Mouse (Mus musculus): ENCODE measurements around the gene Cryga. TPM values are rescaled to one million over a fixed set of nuclear protein-coding genes. Genes with fewer than 3 reads are reported as not detected.

Cryga gene
- polyA plus RNA-seq (2016; fragmentation: Nextera tagmentation; extraction: Ambion mirVana), result 33.2 and 41.0 TPM in 2 replicates

DNA sequence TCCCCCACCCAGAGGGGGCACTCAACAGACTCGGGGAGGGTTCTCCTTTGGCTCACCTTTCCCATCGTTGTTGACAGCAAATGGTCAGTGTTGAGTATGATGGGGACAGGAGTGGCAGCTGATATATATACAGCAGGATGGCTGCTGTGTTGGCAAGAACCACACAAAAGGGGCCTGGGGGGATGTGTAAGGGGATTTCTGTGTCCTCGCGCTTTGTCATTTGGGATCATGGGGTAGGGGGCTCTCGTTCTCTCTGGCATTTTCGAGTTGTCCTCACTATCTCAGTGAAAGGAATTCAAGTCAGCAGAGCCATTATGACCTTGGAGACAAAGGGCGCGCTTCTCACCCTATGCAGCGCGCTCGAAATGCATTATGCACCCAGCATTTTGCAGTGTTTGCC lies at the start of gene Cryga:
Cryga (minus strand) TSS at position 101 of the 400 bp plus-strand sequence.
- Histone ChIP-seq H3K27ac (no peak within 1 kb of the TSS), H3K4me2 (replicated peaks) (no peak within 1 kb of the TSS), H3K4me3 (no peak within 1 kb of the TSS), H3K9me3 (no peaks in the 10 kb centered on the region), H3K4me1 (no peaks in the 10 kb centered on the region), H3K9ac (no peak within 1 kb of the TSS), H3K36me3 (no peaks in the 10 kb centered on the region), H3K27me3 (no peaks in the 10 kb centered on the region)
- WGBS, result 88% methylated on average over 11 of the region's 11 CpGs
- no peak for ATAC-seq (ENCODE audit: insufficient number of reproducible peaks, insufficient read depth, low FRiP score, low TSS enrichment)

DNA sequence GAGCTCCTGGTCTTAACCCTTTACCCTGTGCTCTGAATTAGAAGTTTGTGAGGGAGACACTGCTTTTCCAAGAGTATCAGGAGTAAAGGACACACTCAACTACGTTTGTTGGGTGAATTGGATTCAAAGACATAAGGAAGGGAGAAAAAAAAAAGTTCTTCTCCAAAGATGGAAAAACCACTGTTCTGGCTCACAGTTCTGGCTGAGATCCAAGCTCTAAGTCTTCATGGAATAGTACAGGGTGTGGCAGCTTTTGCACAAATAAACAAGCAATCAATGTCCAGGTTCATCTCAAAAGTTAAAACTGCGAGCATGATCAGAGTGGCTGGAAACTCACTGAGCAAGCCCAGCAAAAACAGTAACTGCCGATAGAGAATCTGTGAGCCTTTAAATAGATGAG lies 44.8 kb upstream of the Cryga start:
- WGBS, result 79% methylated on average over 3 of the region's 3 CpGs
- H3K9ac ChIP-seq, result no peak overlapping the region
- no peak for ATAC-seq (ENCODE audit: insufficient number of reproducible peaks, insufficient read depth, low FRiP score, low TSS enrichment)

DNA sequence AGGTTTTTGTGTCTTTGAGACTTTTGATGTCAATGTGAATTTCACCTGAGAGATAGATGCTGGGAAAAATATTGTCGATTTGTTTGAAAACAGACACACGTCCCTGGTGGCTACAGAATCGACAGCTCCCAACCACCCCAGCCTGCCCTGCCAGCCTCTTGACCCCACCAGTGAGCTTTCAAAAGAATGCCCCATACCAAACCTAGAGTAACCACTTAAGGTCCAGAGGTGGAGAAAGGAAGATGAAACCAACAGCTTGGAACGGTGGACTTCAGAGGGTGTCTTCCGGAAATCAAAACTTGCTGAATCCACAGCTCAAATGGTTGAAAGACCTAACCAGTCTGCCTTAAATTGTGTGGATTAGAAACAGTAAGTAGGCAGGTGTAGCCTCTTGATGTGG lies 44.2 kb upstream of the Cryga start:
- WGBS, result 93% methylated on average over 5 of the region's 5 CpGs
- no peak overlapping the region for H3K27ac ChIP-seq
- no peaks in the 10 kb centered on the region for H3K27me3 ChIP-seq
- H3K36me3 ChIP-seq, result no peaks in the 10 kb centered on the region
- no peaks in the 10 kb centered on the region for H3K4me1 ChIP-seq
- H3K4me3 ChIP-seq, result no peak overlapping the region
- ATAC-seq (ENCODE audit: insufficient number of reproducible peaks, insufficient read depth, low FRiP score, low TSS enrichment), result no peak
- no peak overlapping the region for H3K4me2 ChIP-seq (replicated peaks)
- no peaks in the 10 kb centered on the region for H3K9me3 ChIP-seq
- no peak overlapping the region for H3K9ac ChIP-seq

More for the DNA sequence above, 44.8 kb upstream of the Cryga start:
- no peaks in the 10 kb centered on the region for H3K27me3 ChIP-seq
- H3K4me2 ChIP-seq (replicated peaks), result no peak overlapping the region
- H3K9me3 ChIP-seq, result no peaks in the 10 kb centered on the region
- no peak overlapping the region for H3K27ac ChIP-seq
- no peaks in the 10 kb centered on the region for H3K4me1 ChIP-seq
- no peaks in the 10 kb centered on the region for H3K36me3 ChIP-seq
- H3K4me3 ChIP-seq, result no peak overlapping the region

GRCm38 (mm10) chr1:65146601-65147000 lies 43.4 kb upstream of the Cryga start:
- ATAC-seq (ENCODE audit: insufficient number of reproducible peaks, insufficient read depth, low FRiP score, low TSS enrichment), result no peak
- H3K9ac ChIP-seq, result no peak overlapping the region
- H3K4me2 ChIP-seq (replicated peaks), result no peak overlapping the region
- H3K4me3 ChIP-seq, result no peak overlapping the region
- 54% methylated on average over 2 of the region's 2 CpGs for WGBS
- no peaks in the 10 kb centered on the region for H3K27me3 ChIP-seq
- no peaks in the 10 kb centered on the region for H3K9me3 ChIP-seq
- no peaks in the 10 kb centered on the region for H3K36me3 ChIP-seq
- no peaks in the 10 kb centered on the region for H3K4me1 ChIP-seq
- H3K27ac ChIP-seq, result no peak overlapping the region

GRCm38 (mm10) chr1:65144783-65145182 lies 41.6 kb upstream of the Cryga start:
- 57% methylated on average over 2 of the region's 2 CpGs for WGBS

GRCm38 (mm10) chr1:65137560-65137959 lies 34.4 kb upstream of the Cryga start:
- Histone ChIP-seq H3K27me3 (no peaks in the 10 kb centered on the region), H3K4me3 (no peak overlapping the region), H3K4me1 (no peaks in the 10 kb centered on the region), H3K9me3 (no peaks in the 10 kb centered on the region), H3K36me3 (no peaks in the 10 kb centered on the region), H3K4me2 (replicated peaks) (no peak overlapping the region), H3K27ac (no peak overlapping the region), H3K9ac (no peak overlapping the region)
- no peak for ATAC-seq (ENCODE audit: insufficient number of reproducible peaks, insufficient read depth, low FRiP score, low TSS enrichment)
- 84% methylated on average over 6 of the region's 6 CpGs for WGBS

More at GRCm38 (mm10) chr1:65144783-65145182, 41.6 kb upstream of the Cryga start:
- no peak for ATAC-seq (ENCODE audit: insufficient number of reproducible peaks, insufficient read depth, low FRiP score, low TSS enrichment)
- H3K27me3 ChIP-seq, result no peaks in the 10 kb centered on the region
- H3K27ac ChIP-seq, result no peak overlapping the region
- H3K36me3 ChIP-seq, result no peaks in the 10 kb centered on the region
- no peaks in the 10 kb centered on the region for H3K4me1 ChIP-seq
- H3K9me3 ChIP-seq, result no peaks in the 10 kb centered on the region
- H3K4me2 ChIP-seq (replicated peaks), result no peak overlapping the region
- no peak overlapping the region for H3K9ac ChIP-seq
- H3K4me3 ChIP-seq, result no peak overlapping the region

DNA sequence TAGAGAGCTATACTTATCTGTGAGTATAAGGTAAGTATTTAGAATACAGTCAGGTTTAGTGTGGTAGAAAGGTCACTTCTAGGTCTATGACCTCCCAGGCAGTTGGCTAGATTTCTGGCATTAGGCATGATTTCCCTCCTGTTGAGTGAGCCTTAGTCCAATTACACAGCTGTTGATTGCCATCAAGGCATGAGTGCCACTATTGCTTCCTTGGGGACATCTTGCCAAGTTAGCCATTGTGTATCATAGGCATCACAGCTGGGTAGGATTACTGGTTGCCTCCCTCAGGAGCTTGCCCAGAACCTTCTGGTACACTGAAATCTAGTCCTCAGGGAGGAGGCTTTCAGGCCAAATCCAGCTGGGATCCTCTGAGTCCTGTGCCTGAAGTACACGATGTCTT lies 29.7 kb upstream of the Cryga start:
- no peak overlapping the region for H3K4me3 ChIP-seq
- no peak for ATAC-seq (ENCODE audit: insufficient number of reproducible peaks, insufficient read depth, low FRiP score, low TSS enrichment)
- no peak overlapping the region for H3K9ac ChIP-seq
- WGBS, result 74% methylated on average over 1 of the region's 1 CpGs
- no peak overlapping the region for H3K27ac ChIP-seq
- H3K36me3 ChIP-seq, result no peaks in the 10 kb centered on the region
- H3K4me1 ChIP-seq, result no peaks in the 10 kb centered on the region
- no peaks in the 10 kb centered on the region for H3K27me3 ChIP-seq
- no peaks in the 10 kb centered on the region for H3K9me3 ChIP-seq
- H3K4me2 ChIP-seq (replicated peaks), result no peak overlapping the region

DNA sequence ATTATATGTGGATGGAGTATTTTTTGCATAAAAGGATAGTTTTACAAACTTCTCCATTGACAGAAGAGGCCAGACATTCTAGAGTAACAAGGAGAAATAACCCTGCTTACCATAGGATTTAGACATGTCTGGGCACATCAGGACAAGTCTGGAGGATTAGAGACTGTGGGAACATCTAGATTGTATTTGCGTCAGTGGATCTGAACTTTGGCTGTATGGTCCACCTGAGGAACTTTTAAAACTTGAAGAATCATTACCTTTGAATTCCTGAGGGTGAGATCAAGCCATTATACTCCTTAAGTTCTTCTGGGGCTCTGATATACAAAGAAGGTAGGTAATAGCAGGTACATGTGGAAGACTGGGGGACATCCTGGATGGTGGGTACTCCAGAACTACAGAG lies 28.5 kb upstream of the Cryga start:
- no peaks in the 10 kb centered on the region for H3K36me3 ChIP-seq
- ATAC-seq (ENCODE audit: insufficient number of reproducible peaks, insufficient read depth, low FRiP score, low TSS enrichment), result no peak
- WGBS, result 93% methylated on average over 1 of the region's 1 CpGs
- H3K9me3 ChIP-seq, result no peaks in the 10 kb centered on the region
- H3K9ac ChIP-seq, result no peak overlapping the region
- no peaks in the 10 kb centered on the region for H3K4me1 ChIP-seq
- no peak overlapping the region for H3K27ac ChIP-seq
- no peaks in the 10 kb centered on the region for H3K27me3 ChIP-seq
- no peak overlapping the region for H3K4me3 ChIP-seq
- H3K4me2 ChIP-seq (replicated peaks), result no peak overlapping the region

DNA sequence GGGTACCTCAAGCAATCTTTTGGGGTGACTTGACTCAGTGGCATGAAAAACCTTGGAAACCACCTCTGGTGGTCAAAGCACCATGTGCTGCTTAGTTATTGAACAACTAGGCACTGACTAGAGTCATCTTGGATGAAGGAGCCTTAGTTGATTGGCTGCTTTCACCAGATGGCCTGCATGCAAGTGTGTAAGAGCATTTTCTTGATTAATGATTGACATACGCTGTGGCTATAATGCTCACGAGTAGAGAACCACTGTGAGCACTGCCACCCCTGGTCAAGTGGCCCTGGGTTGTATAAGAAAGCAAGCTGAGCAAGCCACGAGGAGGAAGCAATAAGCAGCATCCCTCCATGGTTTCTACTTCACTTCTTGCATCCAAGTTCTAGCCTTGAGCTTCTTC lies 27.1 kb upstream of the Cryga start:
- H3K27ac ChIP-seq, result no peak overlapping the region
- no peak overlapping the region for H3K9ac ChIP-seq
- no peak overlapping the region for H3K4me3 ChIP-seq
- no peaks in the 10 kb centered on the region for H3K9me3 ChIP-seq
- H3K36me3 ChIP-seq, result no peaks in the 10 kb centered on the region
- WGBS, result 77% methylated on average over 3 of the region's 3 CpGs
- H3K4me2 ChIP-seq (replicated peaks), result no peak overlapping the region
- ATAC-seq (ENCODE audit: insufficient number of reproducible peaks, insufficient read depth, low FRiP score, low TSS enrichment), result no peak
- no peaks in the 10 kb centered on the region for H3K4me1 ChIP-seq
- H3K27me3 ChIP-seq, result no peaks in the 10 kb centered on the region

DNA sequence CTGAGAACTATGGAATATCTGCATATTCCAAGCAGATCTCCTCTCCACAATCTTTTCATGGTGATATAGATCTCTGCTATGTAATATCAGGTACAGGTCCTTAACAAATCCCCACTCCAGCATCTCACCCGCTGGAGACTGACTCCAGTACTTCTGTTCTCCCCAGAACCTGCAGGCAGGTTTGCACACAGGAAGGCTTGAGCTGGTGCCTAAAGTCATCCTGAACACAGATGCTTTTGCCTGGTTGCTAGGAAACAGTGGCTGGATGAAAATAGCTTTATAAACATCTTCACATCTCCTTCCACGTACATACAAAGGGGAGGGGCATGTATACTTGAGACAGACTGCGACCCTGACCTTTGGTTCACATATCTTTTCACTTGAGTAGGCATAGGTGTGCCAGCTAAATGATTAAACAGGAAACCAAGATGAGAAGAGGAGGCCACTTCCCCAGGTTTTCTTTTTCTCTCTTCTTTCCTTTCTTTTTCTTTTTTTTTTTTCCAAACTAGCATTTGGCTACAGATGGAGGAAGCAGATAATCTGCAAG lies 26.5 kb upstream of the Cryga start:
- Histone ChIP-seq H3K27ac (no peak overlapping the region), H3K4me2 (replicated peaks) (no peak overlapping the region), H3K36me3 (no peaks in the 10 kb centered on the region), H3K4me3 (no peak overlapping the region), H3K27me3 (no peaks in the 10 kb centered on the region), H3K9ac (no peak overlapping the region), H3K4me1 (no peaks in the 10 kb centered on the region), H3K9me3 (no peaks in the 10 kb centered on the region)
- no peak for ATAC-seq (ENCODE audit: insufficient number of reproducible peaks, insufficient read depth, low FRiP score, low TSS enrichment)
- 83% methylated on average over 3 of the region's 3 CpGs for WGBS

DNA sequence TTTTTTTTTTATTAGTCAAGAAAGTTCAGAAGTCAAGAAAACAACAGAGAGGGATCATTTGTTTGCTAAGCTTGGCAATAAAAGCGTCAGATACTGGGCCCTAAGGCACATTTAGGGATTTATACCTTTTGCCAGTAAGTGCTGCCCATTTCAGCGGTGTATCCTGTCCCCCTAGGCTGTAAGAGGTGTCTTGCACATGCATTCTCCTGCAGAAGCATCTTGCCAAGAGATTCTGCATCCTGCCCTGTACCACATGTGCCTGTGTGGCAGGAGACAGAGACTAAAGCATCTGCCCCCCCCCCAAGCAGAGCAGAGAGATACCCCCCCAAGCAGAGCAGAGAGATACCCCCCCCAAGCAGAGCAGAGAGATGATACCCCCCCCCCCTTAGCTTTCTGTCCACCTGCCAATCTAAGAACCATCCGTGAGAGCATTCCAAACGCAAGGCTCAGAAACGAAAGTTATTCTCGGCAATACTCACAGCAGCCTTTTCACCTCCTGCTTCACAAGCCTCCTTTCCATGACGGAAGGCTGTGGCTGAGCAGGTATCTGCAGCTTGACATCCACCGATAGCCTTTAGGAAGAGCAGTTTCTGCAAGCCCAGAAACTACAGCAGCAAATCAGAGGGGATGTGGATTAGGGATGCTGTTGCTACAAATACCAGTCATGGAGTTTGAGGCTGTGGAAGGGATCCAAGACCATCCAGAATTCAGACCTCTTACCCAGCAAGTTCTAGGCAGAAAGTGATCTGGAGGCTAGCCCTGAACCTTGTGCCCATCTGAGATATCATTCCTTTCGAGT lies 19.6 kb upstream of the Cryga start, which contains the start of gene D630023F18Rik:
D630023F18Rik (minus strand) TSS at position 641 of the 799 bp plus-strand sequence.
- H3K4me1 ChIP-seq, result peaks cover 5% of the 10 kb centered on the region; the same call in 1 of the 2 replicates
- no peak within 1 kb of the TSS for H3K9ac ChIP-seq
- ATAC-seq (ENCODE audit: insufficient number of reproducible peaks, insufficient read depth, low FRiP score, low TSS enrichment), result no peak
- no peaks in the 10 kb centered on the region for H3K27me3 ChIP-seq
- H3K4me2 ChIP-seq (replicated peaks), result peak within 1 kb of the TSS; percentile 37
- 31% methylated on average over 9 of the region's 9 CpGs for WGBS
- no peaks in the 10 kb centered on the region for H3K9me3 ChIP-seq
- H3K4me3 ChIP-seq, result no peak within 1 kb of the TSS
- H3K27ac ChIP-seq, result no peak within 1 kb of the TSS
- H3K36me3 ChIP-seq, result no peaks in the 10 kb centered on the region

- Histone ChIP-seq H3K4me1 (peaks cover 5% of the 10 kb centered on the region; the same call in 1 of the 2 replicates), H3K9ac (no peak within 1 kb of the TSS), H3K36me3 (no peaks in the 10 kb centered on the region), H3K4me3 (no peak within 1 kb of the TSS), H3K4me2 (replicated peaks) (no peak within 1 kb of the TSS), H3K27me3 (no peaks in the 10 kb centered on the region), H3K9me3 (no peaks in the 10 kb centered on the region), H3K27ac (no peak within 1 kb of the TSS)
- 85% methylated on average over 1 of the region's 1 CpGs for WGBS
- ATAC-seq (ENCODE audit: insufficient number of reproducible peaks, insufficient read depth, low FRiP score, low TSS enrichment), result no peak
These were observed 16.3 kb upstream of the Cryga start, which contains the start of gene Gm28845 for GRCm38 (mm10) chr1:65119438-65119837. Gene Gm28845 (minus strand): TSS chr1:65119558.
